Mouse (Mus musculus): ENCODE measurements around the gene Cdkl2. TPM values are rescaled to one million over a fixed set of nuclear protein-coding genes. Genes with fewer than 3 reads are reported as not detected.

The Cdkl2 gene
- polyA plus RNA-seq, 1 experiment from 2014 or later: 0.93 TPM

- no peak overlapping the region for H3K27ac ChIP-seq (replicated peaks; ENCODE audit: low read depth, low read length)
- H3K4me2 ChIP-seq (ENCODE audit: low read depth, low read length): no peak overlapping the region
- 75% methylated on average over 3 of the region's 3 CpGs for WGBS
- no peaks in the 10 kb centered on the region for H3K9me3 ChIP-seq (replicated peaks; ENCODE audit: control insufficient read depth, low read length)
- H3K4me1 ChIP-seq (ENCODE audit: control insufficient read depth, insufficient read depth, low read length): no peaks in the 10 kb centered on the region
- no peak overlapping the region for H3K4me3 ChIP-seq (ENCODE audit: low read depth, low read length)
- DNase-seq (ENCODE audit: low spot score) (no peak), ATAC-seq (replicated peaks; ENCODE audit: insufficient number of reproducible peaks, low FRiP score, low TSS enrichment, low read depth) (no peak)
- H3K36me3 ChIP-seq (replicated peaks; ENCODE audit: control insufficient read depth, insufficient read depth, low read depth, low read length): 0 out of 2 replicates have a peak, but pooled peaks cover 3% of the 10 kb centered on the region
- no peak overlapping the region for H3K9ac ChIP-seq (replicated peaks; ENCODE audit: low read length)
- no peaks in the 10 kb centered on the region for H3K27me3 ChIP-seq (ENCODE audit: control insufficient read depth, insufficient read depth, low read length)
Measured at GRCm38 (mm10) chr5:91960606-91961254, 83.0 kb downstream of the Cdkl2 start.

DNA sequence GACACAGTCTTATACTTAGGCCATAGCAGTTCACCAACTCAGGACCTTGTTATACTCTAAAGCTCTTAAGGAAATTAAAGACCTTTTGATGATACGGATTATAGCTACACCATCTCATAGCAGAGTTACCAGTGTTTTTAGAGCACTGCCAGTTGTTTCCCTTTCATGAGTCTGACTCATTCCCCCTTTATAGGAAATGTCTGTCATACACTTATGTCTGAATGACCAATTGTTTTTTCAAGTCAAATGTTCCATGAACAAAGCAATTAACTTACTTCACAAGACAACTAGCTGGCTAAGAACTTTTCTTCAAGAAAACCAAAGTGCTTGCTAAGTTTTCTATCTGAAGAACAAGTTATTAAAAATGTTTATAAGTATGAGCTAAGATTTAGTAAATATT lies 83.7 kb downstream of the Cdkl2 start:
- no peaks in the 10 kb centered on the region for H3K27me3 ChIP-seq (ENCODE audit: control insufficient read depth, insufficient read depth, low read length)
- no peak for ATAC-seq (replicated peaks; ENCODE audit: insufficient number of reproducible peaks, low FRiP score, low TSS enrichment, low read depth)
- H3K27ac ChIP-seq (replicated peaks; ENCODE audit: low read depth, low read length): no peak overlapping the region
- H3K4me3 ChIP-seq (ENCODE audit: low read depth, low read length): no peak overlapping the region
- no peaks in the 10 kb centered on the region for H3K4me1 ChIP-seq (ENCODE audit: control insufficient read depth, insufficient read depth, low read length)
- H3K9ac ChIP-seq (replicated peaks; ENCODE audit: low read length): no peak overlapping the region
- WGBS: 82% methylated on average over 1 of the region's 1 CpGs
- DNase-seq (ENCODE audit: low spot score): no peak
- H3K9me3 ChIP-seq (replicated peaks; ENCODE audit: control insufficient read depth, low read length): no peaks in the 10 kb centered on the region
- no peak overlapping the region for H3K4me2 ChIP-seq (ENCODE audit: low read depth, low read length)
- 0 out of 2 replicates have a peak, but pooled peaks cover 3% of the 10 kb centered on the region for H3K36me3 ChIP-seq (replicated peaks; ENCODE audit: control insufficient read depth, insufficient read depth, low read depth, low read length)

DNA sequence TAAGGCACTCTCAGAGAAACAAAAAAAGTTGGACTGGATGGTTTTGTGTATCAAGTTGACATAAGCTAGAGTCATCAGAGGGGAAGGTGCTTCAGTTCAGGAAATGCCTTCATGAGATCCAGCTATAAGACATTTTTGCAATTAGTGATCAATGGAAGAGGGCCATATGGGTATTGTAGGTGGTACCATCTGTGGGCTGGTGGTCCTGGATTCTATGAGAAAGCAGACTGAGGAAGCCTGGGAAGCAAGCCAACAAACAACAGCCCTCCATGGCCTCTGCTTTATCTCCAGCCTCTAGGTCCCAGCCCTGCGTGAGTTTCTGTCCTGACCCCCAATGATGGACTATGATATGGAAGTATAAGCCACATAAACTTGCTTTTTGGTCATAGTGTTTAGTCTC lies 84.6 kb downstream of the Cdkl2 start:
- no peaks in the 10 kb centered on the region for H3K4me1 ChIP-seq (ENCODE audit: control insufficient read depth, insufficient read depth, low read length)
- no peak for DNase-seq (ENCODE audit: low spot score)
- no peak overlapping the region for H3K4me3 ChIP-seq (ENCODE audit: low read depth, low read length)
- no peak for ATAC-seq (replicated peaks; ENCODE audit: insufficient number of reproducible peaks, low FRiP score, low TSS enrichment, low read depth)
- H3K27ac ChIP-seq (replicated peaks; ENCODE audit: low read depth, low read length): no peak overlapping the region
- no peak overlapping the region for H3K9ac ChIP-seq (replicated peaks; ENCODE audit: low read length)
- no peaks in the 10 kb centered on the region for H3K9me3 ChIP-seq (replicated peaks; ENCODE audit: control insufficient read depth, low read length)
- H3K4me2 ChIP-seq (ENCODE audit: low read depth, low read length): no peak overlapping the region
- no peaks in the 10 kb centered on the region for H3K27me3 ChIP-seq (ENCODE audit: control insufficient read depth, insufficient read depth, low read length)
- 86% methylated on average over 1 of the region's 1 CpGs for WGBS
- H3K36me3 ChIP-seq (replicated peaks; ENCODE audit: control insufficient read depth, insufficient read depth, low read depth, low read length): 0 out of 2 replicates have a peak, but pooled peaks cover 3% of the 10 kb centered on the region

- no peak for ATAC-seq (replicated peaks; ENCODE audit: insufficient number of reproducible peaks, low FRiP score, low TSS enrichment, low read depth)
Measured at GRCm38 (mm10) chr5:91956991-91957760, 86.5 kb downstream of the Cdkl2 start.

More at GRCm38 (mm10) chr5:91956991-91957760, 86.5 kb downstream of the Cdkl2 start:
- no peak overlapping the region for H3K4me2 ChIP-seq (ENCODE audit: low read depth, low read length)
- no peaks in the 10 kb centered on the region for H3K27me3 ChIP-seq (ENCODE audit: control insufficient read depth, insufficient read depth, low read length)
- WGBS: 91% methylated on average over 3 of the region's 3 CpGs
- H3K4me1 ChIP-seq (ENCODE audit: control insufficient read depth, insufficient read depth, low read length): no peaks in the 10 kb centered on the region
- H3K27ac ChIP-seq (replicated peaks; ENCODE audit: low read depth, low read length): no peak overlapping the region
- H3K9ac ChIP-seq (replicated peaks; ENCODE audit: low read length): no peak overlapping the region
- DNase-seq (ENCODE audit: low spot score): no peak
- H3K9me3 ChIP-seq (replicated peaks; ENCODE audit: control insufficient read depth, low read length): no peaks in the 10 kb centered on the region
- peaks cover 3% of the 10 kb centered on the region; the same call in 1 of the 2 replicates for H3K36me3 ChIP-seq (replicated peaks; ENCODE audit: control insufficient read depth, insufficient read depth, low read depth, low read length)
- no peak overlapping the region for H3K4me3 ChIP-seq (ENCODE audit: low read depth, low read length)

Other genes starting within 250 kb of the Cdkl2 start
- gene Rchy1, start 80.8 kb downstream of the Cdkl2 start, polyA plus RNA-seq (2014; fragmentation: Nextera tagmentation; extraction: Ambion mirVana): 38.2 and 41.5 TPM in 2 replicates
- not detected in 2 replicates for gene Odaph, start 56.4 kb downstream of the Cdkl2 start, polyA plus RNA-seq (2014; fragmentation: Nextera tagmentation; extraction: Ambion mirVana)
- gene G3bp2, start 39.8 kb upstream of the Cdkl2 start, polyA plus RNA-seq (2014; fragmentation: Nextera tagmentation; extraction: Ambion mirVana): 275 and 289 TPM in 2 replicates
- gene Uso1, start 94.1 kb upstream of the Cdkl2 start, polyA plus RNA-seq (2014; fragmentation: Nextera tagmentation; extraction: Ambion mirVana): 25.7 and 26.0 TPM in 2 replicates
- gene U90926, start 171.5 kb upstream of the Cdkl2 start, polyA plus RNA-seq (2014; fragmentation: Nextera tagmentation; extraction: Ambion mirVana): not detected in 2 replicates
- 0.31 TPM in 1 of 2 replicates, not detected in the other for gene Ppef2, start 212.4 kb upstream of the Cdkl2 start, polyA plus RNA-seq (2014; fragmentation: Nextera tagmentation; extraction: Ambion mirVana)
- gene Naaa, start 234.3 kb upstream of the Cdkl2 start, polyA plus RNA-seq (2014; fragmentation: Nextera tagmentation; extraction: Ambion mirVana): 2.9 and 4.1 TPM in 2 replicates